Mouse (Mus musculus): ENCODE measurements around the gene Pafah1b2. TPM values are rescaled to one million over a fixed set of nuclear protein-coding genes. Genes with fewer than 3 reads are reported as not detected.

Pafah1b2 gene
- total RNA-seq, 2 experiments from 2014 or later, result 227 to 234 TPM

DNA sequence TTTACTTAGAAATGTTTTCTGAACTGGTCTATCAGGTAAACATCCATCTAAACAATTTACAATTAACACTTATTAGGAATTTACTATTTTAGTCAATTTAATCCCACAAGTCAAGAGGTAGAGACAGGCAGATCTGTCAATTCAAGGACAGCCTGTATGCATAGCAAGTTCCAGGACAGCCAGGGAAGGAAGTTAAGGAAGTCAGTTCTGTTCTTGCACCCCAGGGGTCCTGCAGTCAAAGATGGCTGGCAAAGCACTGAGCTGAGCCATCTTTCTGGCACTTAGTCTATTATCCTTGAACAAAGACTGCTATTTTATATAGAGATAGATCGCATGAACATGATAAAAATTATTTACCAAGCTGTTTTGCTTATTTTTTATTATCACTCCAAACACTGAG lies 31.9 kb downstream of the Pafah1b2 start:
- no peak for DNase-seq

DNA sequence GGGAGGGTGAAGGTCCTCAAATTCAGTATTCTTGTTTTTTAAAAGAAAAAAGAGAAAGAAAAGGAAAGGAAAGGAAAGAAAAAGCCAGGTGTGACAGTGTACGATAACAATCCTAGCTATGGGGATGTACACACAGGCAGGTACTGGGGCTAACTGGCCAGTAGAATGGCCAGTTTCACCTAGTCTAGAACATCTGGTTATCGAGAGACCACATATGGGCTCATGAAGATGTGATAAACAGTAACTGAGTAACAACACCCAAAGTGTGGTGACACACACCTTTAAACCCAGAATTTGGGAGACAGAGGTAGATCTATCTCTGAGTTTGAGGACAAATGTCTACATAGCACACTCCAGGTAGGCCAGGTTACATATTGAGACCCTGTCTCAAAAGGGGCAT lies 32.7 kb downstream of the Pafah1b2 start:
- DNase-seq, result no peak

DNA sequence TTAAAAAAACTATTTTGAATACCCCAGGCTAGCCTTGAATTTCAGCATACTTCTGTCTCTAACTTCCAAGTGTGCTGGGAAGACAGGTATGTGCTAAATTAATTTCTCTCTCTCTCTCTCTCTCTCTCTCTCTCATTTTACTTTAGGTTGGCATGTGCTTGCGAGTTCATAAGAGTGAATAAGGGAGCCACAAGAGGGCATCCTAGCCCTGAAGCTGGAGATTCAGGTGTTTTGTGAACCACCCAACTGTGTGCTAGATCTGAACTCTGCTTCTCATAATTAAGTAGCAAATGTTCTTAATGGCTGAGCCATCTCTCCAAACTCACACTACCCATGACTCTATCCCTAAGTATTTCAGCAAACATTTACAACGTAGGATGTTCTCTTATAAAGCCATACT lies 35.6 kb downstream of the Pafah1b2 start:
- no peak for DNase-seq

DNA sequence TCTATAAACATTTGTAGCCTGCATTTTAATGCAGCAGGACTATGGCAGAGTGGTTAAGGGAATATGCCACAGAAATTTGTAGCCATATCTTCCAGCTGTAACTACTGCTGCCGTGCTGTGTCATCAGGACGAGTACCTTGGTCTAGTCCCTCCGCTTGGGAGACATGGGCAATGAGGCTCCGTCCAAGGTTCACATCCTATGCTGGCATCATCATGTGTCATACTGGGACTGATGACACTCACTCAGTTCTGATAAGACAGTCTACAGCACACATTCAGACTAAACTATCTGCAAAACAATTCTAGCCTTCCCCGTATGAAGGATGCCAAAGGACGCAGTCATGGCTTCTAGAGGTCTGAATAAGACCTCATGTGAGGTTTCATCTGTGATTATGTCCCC lies 48.9 kb downstream of the Pafah1b2 start:
- no peak for DNase-seq

DNA sequence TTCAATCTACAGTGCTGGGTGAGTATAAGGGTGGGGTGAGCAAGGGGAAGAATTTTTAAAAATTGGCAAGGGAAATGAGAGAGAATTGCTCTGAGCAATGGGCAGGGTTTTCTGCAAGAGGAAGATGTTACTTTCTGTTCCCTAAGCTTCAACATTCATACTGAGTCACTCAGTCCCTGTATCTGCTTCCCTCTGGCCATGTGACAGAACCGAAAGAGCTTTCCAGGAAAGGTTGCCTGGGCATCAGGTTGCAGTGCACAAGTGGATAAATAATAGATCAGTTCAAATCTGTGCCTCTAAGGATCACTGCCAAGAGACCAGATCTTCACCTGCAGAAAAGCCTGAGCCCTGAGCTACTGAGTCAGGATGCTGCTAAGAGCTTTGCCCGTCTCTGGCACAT lies 50.6 kb downstream of the Pafah1b2 start:
- DNase-seq, result no peak

DNA sequence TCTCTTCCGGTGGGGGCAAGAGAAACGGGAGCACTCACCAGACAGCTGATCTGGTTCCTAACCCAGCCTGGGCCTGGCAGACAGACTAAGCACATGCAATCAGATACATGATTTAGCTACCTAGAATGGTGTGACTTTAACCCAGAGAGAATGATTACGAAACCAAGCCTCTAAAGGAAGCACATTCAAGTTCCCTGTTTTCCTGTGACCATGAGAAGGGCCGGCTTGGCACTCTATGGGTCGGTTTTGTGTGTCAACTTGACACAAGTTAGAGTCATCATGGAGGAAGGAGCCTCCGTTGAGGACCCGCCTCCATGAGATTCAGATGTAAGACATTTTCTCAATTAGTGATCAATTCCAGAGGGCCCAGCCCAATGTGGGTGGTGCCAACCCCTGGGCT lies 52.8 kb downstream of the Pafah1b2 start:
- DNase-seq, result no peak

DNA sequence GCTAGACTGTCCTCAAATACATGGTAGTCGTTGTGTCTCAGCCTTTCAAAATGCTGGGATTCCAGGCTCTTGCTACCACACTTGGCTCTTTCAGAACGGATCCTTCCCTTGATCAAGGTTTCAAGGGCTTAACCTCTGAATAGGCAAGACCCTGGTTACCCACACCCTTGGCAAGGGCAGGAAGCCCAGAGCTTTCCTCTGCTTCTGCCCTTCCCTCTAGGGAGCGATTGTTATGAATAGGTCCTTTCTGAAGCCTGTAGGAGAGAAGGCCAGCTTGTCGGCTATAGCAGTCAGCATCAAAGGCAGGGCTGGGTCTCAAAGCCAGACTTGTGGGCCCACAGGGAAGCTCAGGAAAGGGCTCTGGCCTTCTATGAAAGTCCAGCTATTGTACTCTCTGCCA lies 53.6 kb downstream of the Pafah1b2 start:
- DNase-seq, result no peak

DNA sequence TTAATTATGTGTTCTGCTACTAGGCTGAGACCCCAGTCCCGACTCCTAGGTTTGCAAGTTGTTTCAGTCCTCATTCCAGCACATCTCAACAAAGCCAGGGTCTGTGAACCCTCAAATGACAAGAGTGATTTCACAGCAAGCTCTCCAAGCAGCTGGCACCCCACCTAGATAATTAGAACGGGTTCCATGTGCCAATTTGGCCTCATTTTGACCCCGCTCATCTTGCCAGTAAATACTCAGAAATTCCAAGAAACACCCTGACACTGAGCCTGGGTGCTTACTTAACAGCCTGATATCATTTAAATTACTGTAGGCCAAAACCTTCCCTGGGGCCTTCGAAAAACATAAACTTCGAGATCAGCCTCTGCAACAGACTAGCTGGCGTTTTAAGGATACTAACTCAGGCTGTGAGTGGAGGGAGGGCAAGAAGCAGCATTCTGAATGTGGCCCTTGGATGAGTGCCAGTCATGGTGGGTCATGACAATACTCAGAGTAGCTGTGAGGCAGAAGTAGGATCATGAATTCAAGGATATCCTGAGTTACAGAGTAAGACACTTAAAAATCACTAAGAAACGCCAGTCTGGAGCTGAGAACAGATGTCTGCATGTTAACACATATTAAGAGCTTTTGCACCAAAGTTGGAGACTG lies 54.3 kb downstream of the Pafah1b2 start:
- no peak for DNase-seq

DNA sequence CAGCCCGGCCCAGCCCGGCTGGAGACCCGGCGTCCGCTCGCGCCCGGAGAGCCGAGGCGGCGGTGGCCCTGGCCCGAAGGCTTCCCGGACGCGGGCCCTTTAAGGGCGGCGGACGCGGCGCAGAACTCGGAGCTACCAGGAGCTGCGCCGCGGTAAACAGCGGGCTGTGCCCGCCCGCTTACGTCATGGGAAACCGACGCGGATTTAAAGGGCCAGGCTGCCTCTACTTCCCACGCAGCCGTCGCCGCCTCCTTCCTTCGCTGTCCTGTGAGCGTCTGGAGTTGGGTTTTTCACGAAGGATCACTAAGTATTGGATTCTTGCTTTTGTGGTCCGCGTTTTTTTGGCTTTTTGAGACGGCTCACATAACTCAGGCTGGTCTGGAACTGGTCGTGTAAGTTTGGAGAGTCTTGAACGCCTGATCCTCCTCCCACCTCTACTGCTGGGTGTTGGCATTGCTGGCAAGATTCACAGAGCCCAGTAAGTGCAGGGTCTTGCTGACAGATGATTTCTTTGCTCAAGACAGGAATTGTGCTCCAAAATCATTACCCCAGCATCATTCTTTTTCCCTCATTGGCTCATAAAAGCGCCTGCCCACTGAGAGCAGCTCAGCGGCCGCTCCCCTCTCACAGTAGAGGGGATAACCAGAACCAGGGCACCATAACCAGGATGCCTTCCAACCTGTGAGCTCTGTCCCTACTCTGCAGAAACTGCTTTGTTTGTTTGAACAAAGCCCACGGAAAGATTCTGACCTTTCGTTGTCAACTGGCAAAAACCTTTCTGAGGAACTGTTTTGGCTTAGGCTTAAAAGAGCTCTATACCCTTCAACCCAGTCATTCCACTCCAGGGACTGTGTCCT lies 57.2 kb downstream of the Pafah1b2 start, which contains the start of gene Sidt2:
Gene Sidt2, minus strand, starts transcription at position 152 of the 857 bp plus-strand sequence.
- peak; percentile 90 to 91 for DNase-seq

DNA sequence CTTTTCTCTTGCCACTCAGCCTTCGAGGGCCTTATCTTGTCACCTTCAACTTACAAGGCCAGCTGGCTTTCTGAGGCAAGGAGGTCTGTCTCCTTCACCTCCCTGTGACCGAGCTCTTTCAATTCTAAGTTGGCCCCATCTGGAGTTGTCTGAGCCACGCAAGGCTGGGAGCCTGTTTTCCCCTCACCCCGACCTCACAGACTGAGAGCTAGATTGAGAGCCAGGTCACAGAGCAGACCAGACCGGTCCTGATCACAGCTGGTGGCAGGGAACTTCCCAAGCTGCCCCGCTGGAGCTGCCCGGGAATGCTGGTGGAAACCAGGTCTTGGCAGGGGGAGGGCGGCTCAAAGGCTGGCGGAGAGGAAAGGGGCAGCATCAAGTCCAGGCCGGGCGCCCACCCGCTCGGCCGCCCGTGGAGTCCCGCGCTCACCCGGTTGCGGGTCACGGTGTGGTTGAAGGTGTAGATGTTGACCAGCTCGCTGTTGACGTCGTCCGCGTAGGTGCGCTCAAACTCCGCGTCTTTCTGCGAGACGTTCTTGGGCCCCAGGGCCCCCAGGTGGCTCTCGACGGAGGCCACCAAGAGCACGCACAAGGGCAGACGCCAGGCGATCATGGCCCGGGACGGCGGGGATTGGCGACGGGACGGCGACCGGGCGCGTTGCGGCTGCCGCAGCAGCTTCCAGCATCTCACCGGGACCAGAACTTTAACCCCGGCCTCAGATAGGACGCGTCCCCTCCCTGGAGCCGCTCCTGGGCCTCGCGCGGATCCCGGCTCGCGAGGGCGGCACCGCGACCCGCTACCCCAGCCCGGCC lies 58.0 kb downstream of the Pafah1b2 start:
- peak; percentile 46 to 54 for DNase-seq

DNA sequence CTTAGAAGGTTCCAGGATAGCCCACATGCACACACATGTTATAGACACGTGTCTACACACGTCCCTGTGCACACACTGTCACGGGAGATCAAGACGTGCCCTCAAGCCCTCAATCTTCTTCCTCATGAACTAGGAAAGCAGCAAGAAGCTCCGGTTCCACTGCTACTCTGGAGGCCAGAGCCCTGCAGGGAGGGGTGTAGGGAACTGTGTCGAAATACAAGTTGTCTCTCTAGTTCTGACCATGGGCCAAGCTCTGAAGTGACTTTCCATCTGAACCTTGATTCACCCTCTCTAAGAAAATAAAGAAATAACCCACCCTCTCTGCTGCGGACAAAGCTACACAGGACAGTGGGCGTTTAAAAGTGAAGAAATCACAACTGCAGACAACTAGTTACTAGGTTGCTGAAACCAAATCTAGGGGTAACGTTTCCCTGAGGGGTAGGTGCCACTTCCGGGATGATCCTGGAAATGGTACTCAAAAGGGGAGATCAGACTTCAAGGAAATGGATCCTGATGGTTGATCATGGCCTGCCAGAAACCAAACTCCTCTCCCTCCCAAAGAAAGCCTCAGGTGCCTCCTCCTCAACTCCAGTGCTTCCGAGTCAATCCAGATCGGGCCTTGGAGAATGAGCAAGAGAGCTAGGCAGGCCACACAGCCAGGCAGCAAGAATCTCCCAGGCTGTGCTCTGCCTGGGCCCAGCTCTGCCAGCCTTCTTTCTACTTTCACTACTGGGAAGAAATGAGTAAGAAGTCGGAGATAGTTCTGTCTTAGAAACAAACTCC lies 58.8 kb downstream of the Pafah1b2 start:
- DNase-seq, result no peak

DNA sequence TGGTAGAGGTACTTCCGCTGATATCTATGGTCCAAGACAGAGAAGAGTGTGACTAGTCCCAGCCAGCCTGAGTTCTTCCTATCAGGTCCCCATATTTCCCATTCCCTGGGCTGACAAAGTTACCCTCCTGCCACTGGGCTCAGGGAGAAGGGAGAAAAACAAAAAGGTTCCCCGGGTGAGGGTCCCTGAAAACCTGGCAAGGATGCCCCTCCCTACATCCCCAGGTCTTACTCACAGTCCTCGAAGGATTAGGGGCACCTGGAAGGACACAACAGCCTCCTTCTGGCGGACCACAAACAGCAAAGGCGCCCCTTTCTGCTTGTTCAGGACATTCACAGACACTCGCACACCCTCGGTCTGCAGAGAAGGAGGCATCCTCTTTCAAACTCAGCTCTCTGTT lies 59.6 kb downstream of the Pafah1b2 start:
- no peak for DNase-seq

DNA sequence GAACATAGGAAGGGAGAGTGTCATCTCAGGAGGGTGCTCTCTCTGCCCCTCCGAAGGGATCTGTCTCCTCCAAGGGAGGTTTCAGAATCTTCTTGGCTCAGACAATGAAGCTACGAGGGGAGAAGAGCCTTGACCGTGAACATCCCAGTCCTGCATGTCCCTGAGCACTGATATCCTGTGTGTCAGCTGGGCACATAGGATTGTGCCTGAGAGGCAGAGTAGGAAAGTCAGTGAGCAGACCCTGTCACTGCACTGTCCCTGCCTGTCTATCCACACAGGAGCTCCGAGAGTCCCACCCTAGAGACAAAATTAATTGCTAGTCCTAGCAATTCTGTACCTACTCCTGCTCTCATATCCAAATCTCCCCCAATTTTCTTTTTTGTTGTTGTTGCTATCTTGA lies 60.4 kb downstream of the Pafah1b2 start:
- DNase-seq, result no peak

DNA sequence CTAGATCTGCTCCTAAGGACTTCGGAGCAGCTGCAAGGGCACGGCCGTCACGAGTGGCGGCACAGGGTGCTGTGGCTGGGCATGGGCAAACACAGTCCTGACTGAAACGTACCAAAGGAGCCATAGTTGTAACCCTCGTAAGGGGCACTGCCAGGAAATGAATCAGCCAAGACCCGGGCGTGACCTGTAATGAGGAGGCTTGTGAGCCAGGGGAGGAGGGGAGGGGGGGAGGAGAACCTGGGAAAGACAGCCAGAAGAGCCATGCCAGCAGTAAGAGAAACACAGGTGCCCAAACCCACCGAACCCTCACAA lies 65.7 kb downstream of the Pafah1b2 start:
- DNase-seq, result no peak

DNA sequence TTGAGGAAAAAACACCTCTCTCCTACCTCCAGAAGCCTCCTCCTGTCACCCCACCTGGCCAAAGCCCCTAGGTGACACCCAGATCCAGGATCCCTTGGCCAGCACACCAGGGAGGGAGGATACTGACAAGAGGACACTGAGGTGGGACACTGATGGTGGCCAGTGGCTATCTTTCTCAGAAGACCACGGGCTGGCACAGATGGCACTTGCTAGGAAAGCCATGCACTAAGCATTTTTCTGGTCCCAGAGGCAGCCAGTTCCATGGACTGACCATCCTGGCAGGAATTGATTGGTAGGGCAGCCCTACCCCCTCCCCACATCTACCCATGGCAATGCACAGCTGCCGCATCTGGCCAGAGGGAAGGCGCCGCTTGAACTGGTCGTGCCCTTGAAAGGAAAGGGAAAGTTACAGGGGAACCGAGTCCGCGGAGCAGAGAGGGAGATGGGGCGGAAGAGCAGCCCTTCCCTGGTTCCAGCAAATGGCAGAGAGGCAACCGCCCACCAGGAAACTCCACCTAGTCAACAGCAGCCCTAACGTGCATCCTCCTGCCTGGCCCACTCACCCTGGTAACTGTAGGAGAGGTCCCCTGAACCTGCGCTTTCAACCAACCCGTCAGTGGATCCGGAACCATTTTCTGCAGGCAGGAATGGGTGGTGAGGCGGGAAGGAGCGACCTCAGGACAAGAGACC lies 66.2 kb downstream of the Pafah1b2 start:
- DNase-seq, result no peak

DNA sequence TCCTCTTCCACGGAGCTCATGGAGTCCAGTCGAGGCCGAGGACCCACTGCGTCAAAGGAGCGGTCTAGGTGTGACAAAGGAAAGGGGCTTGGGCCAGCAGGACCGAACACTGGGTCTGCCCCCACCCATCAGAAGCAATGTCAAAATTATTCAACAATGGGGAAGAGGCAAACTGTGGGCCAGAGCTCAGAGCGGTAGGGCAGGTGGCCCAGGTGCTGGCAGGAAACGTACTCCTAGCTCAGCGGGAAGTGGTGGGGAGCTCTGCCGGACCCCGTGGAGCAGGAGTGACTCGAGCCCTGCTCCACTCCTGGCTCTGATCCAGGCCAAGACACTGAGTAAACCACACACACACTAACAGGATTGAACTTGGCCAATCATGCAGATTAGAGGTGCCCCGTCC lies 66.8 kb downstream of the Pafah1b2 start:
- DNase-seq, result no peak

DNA sequence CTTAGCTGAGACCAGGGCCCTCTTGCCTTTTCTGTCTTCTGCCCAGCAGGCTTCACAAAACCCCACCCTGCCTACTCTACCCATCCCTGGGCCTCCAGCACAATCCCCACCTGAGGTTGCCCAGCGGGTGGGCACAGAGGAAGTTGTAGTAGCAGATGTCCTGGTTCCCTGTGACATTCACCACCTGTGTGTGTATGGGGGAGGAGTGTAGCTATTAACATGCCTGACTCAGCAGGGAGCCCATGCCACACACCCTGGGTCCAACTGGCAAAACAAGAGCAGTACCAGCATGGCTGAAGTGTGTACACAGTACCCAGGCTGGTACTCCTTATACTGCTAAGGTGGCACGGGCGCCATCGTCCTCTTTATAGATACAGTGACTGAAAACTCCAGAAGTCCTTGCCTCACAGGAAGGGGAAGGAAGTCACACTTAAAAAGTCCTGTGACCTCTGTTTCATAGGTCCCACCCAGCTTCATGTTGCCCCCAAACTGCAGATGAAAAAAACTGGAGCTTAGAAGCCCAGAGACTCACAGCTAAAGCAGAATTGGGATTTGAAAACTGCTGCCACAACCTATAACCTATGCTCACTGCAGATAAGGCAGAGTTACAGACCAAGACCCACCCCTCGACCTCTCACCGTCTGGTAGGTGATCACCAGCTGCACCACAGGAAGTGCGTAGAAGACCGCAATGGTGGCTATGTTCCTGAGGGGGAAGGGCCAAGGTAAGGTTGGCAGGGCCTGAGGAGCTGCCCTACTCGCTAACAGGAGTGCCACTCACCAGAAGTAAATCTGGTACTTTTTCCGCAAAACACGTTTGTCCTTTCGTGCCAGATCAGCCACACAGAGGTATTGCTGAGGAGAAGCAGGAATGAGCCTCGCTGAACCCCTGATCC lies 67.7 kb downstream of the Pafah1b2 start:
- DNase-seq, result no peak

DNA sequence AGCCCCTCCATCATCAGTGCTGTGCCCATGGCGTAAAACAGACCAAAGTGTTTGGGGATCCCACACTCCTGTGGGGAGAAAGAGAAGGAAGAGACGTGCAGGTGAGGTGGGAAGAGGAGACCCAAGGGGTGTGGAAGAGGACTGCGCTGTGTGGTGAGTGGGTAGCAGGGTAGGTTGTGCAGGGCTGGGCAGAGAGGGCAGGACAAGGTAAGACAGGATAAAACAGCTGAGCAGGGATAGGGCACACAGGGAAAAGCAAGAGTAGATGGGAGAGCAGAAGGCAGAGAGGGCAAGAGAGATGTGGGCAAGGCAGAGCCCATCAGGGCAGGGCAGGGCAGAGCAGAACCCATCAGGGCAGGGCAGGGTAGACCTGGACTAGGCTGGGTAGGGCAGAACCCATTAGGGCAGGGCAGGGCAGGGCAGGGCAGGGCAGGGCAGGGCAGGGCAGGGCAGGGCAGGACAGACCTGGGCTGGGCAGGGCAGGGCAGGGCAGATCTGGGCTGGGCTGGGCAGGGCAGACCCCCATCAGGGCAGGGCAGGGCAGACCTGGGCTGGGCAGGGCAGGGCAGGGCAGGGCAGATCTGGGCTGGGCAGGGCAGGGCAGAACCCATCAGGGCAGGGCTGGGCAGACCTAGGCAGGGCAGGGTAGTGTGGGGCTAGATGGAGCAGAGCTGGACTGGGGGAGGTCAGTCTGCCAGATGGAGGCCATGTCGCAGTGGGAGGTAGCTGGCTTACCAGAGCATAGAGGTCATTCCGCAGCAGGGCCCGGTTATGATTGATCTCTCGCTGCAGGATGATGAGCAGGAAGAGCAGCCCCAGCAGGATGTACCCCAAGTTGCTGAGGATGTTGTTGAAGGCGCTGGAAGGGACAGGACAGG lies 68.6 kb downstream of the Pafah1b2 start:
- no peak for DNase-seq

DNA sequence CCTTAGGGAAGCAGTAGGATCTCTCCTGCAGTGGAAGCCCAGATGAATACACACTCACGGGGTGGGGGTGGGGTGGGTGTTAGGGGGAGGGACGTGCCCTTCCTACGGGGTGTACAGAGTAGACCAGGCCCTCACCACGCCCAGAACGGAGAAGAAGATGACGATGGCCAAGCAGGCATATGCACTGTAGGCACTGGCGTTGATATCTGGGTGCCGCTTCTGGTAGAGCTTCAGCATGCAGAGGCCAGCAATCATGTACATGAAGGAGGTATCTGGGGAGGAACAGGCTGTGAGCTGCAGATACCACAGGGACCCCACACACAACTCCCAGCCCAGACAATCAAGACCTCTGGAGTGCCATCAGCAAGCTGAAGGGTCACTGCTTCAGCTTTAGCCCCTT lies 69.6 kb downstream of the Pafah1b2 start:
- no peak for DNase-seq

DNA sequence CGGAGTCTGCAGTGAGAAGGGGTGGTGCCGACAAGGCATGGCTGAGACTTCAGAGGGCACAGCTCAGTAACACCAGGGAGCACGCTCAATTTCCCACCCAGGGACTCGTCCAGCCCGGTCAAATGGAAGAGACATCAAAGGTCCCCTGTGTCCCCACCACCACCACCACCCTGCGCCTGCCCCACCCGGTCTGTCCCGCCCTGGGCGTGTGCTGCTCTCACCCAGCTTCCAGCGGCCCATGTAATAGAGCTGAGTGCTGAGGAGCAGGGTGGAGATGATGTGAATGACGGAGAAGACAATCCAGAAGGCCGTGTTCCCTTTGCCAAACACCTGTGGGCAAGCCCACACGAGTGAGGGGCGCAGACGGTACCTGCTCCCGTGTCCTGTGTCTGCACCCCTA lies 70.0 kb downstream of the Pafah1b2 start:
- DNase-seq, result no peak
